Mouse (Mus musculus): ENCODE results near the gene Trex2.

- TF ChIP-seq CTCF (IDR thresholded peaks at IDR 0.05; ENCODE audit: low read depth, low read length) (no peak), POLR2A (IDR thresholded peaks at IDR 0.05; ENCODE audit: borderline replicate concordance, low read depth, low read length) (no peak)
Observed at GRCm38 (mm10) chrX:73401616-73402015, 33.5 kb downstream of the Trex2 start.

Measured in bone marrow macrophage, adult 2 months (primary cell).